Mouse (Mus musculus): ENCODE results near the gene Tvp23a.
A peak's percentile ranks its signal among the peaks of the same experiment; 100 is the strongest.

The Tvp23a gene

DNA sequence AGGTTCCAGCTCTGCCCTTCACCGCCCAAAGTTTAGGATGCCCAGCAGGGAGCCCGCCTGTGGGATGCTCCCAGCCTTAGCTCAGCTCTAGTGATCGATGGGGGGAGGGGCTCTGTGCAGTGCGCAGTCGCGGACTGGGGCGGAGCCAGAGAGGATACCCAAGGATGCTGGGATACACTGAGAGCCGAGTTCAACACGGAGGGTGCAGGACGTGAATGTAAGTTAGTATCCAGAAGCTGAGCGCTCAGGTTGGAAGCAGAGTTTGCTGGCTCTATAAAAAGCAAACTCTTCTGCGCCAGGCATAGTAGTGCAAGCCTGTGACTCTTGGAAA lies at the start of gene Tvp23a:
TSS of gene Tvp23a (minus strand) at position 99 of the 331 bp plus-strand sequence.
- no peak for DNase-seq

DNA sequence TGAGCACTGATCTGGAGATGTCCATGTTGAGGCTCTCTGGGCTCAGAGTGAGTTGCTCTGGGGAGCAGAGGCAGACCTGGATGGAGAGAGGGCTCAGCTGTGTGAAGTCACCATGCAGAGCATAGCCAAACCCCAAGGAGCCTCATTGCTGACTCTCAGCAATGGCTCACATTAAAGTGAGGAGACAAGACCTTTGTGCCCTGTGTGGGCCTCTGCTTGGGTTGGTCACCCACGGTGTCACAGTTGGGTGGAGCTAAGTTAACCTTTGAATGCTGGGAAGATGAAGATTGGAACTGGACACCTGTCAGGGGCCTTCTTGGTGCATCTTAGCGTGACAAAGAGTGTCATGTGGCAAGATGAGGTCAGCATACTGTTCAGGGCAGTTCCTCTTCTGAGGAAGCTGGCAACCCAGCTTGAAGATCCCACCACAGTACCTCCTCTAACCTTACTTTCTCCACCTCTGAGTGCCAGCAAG lies 48.7 kb upstream of the Tvp23a start:
- DNase-seq, result no peak

DNA sequence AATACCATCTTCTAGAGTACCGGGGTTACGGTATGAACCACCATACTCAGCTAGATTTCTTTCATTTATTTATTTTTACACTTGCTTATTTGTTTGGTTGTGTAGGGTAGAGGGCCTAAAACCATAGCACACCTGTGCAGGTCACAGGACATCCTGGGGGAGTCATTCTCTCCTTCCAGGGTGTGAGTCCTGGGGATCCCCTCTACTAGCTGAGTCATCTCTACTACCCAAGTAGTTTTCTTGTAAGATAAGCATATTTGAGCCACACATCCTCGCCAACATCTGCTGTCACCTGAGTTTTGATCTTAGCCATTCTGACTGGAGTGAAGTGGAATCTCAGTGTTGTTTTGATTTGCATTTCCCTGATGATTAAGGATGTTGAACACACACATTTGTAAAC lies 45.4 kb upstream of the Tvp23a start:
- DNase-seq, result no peak

- DNase-seq, result no peak
Measured at GRCm38 (mm10) chr16:10491716-10492115, 44.6 kb upstream of the Tvp23a start.

DNA sequence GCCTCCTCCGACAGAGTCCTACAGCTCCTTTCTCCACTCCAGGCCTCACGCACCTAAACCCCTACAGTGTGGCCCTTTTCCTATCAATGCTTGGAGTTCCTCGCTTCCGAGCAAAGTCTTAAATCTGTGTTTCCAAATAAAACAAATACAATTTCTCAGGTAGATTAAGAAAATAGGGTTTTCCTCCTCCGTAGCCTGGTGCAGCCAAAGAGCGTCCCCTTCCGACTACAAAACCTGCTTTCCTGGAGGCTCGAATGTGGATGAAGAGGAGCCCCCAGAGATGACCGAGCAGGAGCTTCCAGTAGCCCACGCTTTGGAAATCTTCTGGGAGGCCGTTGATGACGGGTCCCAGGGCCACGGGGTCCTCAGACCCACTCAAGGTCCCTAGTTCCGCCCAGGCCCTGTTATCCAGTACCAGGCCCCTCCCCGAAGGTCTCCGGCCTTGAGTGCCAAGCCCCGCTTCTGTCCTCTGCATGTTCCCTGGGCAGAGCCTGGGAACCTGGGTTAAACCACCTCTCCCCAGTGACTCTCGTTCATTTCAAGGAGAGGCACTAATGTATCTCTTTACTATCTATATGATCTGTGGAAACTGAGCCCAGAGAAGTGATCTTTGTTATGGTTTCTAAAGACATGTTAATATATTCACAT lies 43.5 kb upstream of the Tvp23a start:
- DNase-seq, result no peak

DNA sequence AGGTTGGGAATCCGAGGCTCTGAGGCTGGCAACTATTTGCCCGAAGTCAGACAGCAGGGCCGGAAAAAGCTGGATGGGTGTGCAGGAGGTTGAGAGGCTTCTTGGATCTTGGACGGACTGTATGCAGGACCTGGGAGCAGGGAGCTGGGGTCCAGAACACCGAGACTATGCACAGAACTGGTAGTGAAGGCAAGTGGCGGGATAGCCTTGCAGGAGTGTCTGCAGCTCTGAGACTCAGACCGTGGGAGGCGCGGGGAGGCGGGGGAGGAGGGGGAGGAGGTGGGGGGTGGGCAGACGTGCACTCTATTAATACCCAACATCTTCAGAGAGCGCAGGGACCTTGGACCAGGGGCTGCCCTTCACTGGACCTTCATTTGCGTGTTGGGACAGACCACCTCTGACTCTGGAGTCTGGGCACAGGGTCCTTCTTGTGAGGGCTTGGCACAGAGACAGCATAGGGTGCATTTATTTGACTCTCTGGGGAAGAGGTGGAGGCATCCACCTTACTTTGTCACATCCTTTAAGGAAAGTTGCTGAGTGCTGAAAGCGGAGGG lies 42.8 kb upstream of the Tvp23a start:
- DNase-seq, result no peak

DNA sequence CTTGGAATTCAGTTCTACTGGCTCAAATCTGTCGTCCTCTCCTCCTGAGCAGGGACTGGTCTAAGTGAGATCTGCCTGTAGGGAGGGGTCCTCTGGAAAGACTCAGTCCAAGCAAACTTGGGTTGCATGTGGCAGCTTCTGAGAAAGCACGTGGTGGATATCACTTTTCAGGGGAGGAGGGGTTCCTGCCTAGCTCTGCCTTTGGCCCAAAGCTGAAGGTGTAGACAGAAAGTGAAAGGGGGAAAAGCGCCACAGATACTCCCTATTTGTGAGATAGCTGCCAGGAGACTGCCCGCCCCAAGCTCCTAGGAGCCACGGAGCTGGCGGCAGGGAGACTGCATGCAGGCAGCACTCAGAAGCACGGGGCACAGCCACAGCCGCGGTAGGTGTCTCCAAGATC lies 42.3 kb upstream of the Tvp23a start:
- no peak for DNase-seq

- DNase-seq, result no peak
Measured at GRCm38 (mm10) chr16:10488769-10489481, 41.8 kb upstream of the Tvp23a start.

GRCm38 (mm10) chr16:10487895-10488493 lies 40.8 kb upstream of the Tvp23a start:
- peak in 1 of 2 experiments; percentile 24 for DNase-seq

DNA sequence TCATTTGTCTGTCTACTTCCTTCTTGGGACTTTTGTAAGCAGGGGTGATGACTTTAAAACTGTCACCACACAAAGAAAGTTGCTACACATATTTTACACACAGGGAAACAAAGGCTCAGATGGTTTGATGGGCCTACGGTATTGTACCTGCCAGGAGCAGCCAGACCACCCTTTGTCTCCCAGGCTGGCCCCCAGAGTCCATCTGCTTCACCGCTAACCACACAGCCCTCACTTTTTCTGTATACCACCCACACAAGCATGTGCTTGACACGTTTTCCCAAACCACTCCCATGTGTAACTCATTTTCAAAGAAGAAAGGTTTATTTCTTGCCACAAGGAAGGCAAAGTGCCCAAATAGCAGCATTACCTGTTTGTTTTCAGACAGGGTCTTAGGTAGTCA lies 39.8 kb upstream of the Tvp23a start:
- no peak for DNase-seq

DNA sequence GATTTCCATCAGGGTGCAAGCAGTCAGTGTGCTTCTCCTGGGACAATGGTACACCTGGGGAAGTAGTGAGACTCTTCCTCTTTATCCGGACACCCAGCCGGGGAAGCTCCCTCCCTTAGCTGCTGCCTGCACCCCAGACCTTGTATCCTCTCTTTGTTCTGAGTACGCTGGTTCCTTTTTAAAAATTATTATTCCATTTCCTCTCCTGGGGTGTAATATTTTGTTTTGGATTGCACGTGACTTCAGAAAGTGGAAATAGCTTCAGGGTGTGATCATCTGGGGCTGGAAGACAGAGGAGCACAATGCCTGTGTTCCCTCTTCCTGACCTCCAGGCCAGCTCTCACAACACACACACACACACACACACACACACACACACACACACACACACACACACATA lies 35.2 kb upstream of the Tvp23a start:
- no peak for DNase-seq

DNA sequence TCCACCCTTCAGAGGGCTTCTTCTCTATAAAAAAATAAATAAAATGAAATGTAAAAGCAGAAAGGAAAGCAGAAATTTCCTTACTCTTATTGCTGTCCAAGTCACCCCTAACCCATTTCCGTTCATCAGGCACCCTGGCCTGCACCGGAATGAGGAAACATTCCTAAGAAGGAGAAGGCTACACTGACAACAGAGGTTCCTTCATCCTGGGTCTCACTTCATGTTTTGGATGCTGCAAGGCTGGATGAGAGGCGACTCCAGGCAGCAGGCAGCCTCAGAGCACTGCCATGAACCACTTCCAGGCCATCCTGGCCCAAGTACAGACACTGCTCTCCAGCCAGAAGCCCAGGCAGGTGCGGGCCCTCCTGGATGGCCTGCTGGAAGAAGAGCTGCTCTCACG lies 32.7 kb upstream of the Tvp23a start, which contains the start of gene Ciita:
TSS of gene Ciita (plus strand) at position 203 of the 400 bp plus-strand sequence.
- DNase-seq, result no peak

GRCm38 (mm10) chr16:10475919-10476318 lies 28.8 kb upstream of the Tvp23a start:
- no peak for DNase-seq

DNA sequence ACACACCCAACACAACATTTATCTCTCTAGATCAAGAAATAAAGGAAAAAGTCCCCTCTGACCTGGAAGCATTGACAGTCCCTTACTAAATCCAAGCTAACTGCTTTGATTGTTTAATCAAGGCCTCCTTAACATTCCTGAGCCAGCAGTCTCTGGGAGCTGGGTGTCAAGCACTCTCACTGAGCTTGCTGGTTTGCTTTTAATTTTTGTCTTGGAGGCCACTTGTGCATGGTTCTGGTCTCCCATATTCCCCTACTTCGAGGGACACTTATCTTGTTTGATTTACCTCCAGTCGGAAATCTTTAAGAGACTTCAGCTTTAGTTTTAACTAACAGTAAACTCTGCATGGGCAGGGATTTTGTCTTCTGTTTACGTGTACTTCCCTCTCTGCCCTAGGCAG lies 27.8 kb upstream of the Tvp23a start:
- no peak for DNase-seq

- DNase-seq, result no peak
Measured at GRCm38 (mm10) chr16:10471950-10472349, 24.8 kb upstream of the Tvp23a start.

- no peak for DNase-seq
Measured at GRCm38 (mm10) chr16:10468201-10468600, 21.0 kb upstream of the Tvp23a start.

DNA sequence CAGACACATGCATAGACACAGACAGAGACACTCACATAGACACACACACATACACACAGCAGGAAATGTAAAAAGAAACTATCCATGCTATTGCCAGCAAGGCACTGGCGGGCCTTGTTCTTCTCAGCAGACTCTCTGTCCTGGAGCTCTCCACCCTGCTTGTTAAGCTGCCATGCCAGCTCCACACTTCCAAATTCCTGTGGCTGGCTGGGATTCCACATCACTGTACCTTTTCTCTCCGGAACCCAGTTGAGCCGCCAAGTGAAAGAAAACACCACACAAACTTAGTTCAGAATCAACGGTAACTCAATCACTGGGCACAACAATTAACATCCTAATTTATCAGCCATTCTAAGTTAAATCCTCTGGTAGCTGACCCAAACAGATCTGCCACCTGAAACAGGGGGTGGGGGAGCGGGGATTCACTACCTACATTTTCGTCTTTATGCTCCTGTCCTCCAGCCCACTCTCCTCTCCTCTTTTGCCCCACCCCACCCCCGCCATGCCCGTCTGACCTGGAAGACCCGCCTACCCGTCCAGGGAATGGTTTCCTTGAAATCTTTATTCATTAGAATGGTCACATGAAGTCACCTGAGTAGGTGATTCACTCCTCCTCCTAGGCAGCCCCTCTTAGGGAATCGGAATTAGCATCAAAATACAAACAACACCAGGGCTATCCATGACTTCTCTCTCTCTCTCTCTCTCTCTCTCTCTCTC lies 20.4 kb upstream of the Tvp23a start:
- DNase-seq, result no peak

DNA sequence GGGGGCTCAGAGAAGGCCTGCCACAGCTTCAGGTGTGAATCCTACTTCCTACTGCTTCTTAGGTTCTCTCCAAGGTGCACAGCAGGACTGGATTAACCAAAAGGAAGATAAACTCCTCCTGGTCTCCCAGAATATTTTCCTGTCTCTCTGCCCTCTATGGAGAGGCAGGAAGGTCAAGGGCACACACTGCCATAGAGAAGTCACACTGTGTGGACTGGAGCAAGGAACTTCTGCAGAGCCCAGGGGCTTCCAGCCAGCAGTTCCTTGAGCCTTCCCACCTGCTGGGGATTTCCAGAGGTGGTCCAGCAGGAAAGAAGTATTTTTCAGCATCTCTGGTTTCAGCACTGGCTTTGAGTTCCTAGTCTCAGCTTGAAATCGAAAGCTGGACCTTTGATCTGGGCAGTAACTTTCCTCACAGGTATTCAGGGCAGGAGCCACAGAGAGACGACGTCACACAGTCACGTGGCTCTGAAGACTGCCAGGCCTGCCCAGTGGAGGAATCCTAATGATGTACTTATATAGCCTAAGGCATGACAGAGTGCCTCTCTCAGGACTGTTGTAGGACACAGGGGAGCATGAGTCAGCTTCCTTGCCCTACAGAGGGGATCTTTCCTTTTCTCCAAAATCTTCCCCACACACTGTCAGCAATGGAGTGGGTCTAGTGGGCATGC lies 18.0 kb upstream of the Tvp23a start:
- no peak for DNase-seq

GRCm38 (mm10) chr16:10461178-10461577 lies 14.0 kb upstream of the Tvp23a start:
- no peak for DNase-seq

GRCm38 (mm10) chr16:10460188-10460587 lies 13.0 kb upstream of the Tvp23a start:
- DNase-seq, result no peak

DNA sequence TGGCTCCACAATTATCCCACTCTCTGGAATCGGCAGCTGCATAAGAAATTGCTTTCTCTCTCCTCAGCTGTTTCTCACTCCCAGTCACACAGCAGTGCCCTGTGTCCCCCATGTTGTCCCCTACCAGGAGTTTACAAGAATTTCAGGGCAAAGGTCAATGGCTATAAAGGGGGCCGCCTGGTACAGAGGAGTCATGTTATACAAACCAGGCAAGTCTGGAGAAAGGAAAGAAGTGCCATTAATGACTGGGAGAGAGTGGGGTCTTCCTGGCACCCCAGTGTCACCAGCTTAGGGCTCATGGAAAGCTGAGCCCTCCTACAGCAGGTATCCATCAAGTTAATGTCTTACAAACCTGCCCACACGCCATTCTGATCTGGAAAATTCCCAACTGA lies 7.4 kb upstream of the Tvp23a start:
- DNase-seq, result no peak

- no peak for DNase-seq
Measured at GRCm38 (mm10) chr16:10453872-10454582, 6.9 kb upstream of the Tvp23a start.

Measured in spleen, adult 18-20 months (tissue).